Mouse (Mus musculus): ENCODE data around the gene Fancd2. TPM values are rescaled to one million over a fixed set of nuclear protein-coding genes. Genes with fewer than 3 reads are reported as not detected.

Gene Fancd2
- polyA plus RNA-seq (2015; fragmentation: Nextera tagmentation; extraction: Ambion mirVana), result 7.5 and 8.4 TPM in 2 replicates

DNA sequence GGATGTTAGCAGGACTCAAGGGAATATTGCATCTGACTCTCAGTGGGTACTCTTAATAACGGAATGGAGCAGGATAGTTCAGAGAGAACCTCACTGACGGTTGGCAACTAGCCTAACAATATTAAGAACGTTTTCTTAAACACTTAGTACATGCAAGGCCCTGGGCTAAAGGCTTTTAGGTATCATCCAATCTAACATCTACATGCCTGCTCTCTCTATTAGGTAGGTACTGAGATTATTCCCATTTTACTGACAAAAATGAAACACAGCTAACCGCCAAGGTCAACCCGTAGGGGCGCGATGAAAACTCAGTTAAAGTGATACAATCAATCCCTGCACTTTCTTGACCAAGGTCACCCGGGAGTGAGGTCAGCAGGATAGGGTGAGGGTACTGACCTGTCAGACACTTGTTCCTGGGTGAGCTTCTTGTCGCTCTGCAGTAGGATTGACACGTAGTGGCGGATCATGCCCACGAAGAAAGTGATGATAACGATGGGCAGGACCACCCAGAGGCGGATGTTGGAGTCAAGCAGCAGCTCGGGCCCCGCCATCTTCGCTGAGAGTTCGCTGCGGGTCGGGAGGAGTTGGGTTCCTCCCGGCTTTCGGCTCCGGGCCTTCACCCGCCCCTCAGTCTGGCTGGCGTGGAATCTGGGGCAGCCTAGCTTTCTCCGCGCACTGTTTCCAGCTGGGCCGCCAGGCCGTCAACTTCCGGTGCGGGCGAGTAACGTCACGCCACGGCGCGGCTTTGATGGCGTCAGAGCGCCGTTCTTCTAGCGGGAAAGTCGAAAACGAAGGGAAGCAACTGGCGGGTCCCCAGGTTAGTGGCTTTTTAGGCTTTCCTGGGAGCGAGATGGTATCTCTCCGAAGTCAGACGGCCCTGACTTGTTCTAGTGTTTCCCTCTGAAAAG is at the start of gene Fancd2, which contains the start of gene Emc3:
TSS of gene Fancd2 (plus strand) at position 751 of the 908 bp plus-strand sequence.
TSS of gene Emc3 (minus strand) at position 721 of the 908 bp plus-strand sequence.
- Histone ChIP-seq H3K27ac (replicated peaks) (peak within 1 kb of the TSS; percentile 83), H3K4me1 (replicated peaks) (peaks cover 25% of the 10 kb centered on the region), H3K9ac (peak within 1 kb of the TSS; percentile 75), H3K4me3 (replicated peaks) (peak within 1 kb of the TSS; percentile 90), H3K4me2 (peak within 1 kb of the TSS; percentile 77), H3K9me3 (replicated peaks) (no peaks in the 10 kb centered on the region), H3K27me3 (no peaks in the 10 kb centered on the region), H3K36me3 (replicated peaks) (peaks cover 21% of the 10 kb centered on the region)
- ATAC-seq (ENCODE audit: insufficient read depth), result peak; percentile 88
- under 1% methylated on average over 47 of the region's 47 CpGs for WGBS (ENCODE audit: insufficient replicate concordance)

DNA sequence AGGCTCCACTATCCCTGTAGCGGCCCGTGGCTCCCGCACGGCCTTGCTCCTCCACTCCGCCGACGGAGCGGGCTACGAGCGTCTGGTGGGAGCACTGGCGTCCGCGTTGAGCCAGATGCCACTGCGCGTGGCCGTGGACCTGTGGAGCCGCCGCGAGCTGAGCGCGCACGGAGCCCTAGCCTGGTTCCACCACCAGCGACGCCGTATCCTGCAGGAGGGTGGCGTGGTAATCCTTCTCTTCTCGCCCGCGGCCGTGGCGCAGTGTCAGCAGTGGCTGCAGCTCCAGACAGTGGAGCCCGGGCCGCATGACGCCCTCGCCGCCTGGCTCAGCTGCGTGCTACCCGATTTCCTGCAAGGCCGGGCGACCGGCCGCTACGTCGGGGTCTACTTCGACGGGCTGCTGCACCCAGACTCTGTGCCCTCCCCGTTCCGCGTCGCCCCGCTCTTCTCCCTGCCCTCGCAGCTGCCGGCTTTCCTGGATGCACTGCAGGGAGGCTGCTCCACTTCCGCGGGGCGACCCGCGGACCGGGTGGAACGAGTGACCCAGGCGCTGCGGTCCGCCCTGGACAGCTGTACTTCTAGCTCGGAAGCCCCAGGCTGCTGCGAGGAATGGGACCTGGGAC is 48.9 kb upstream of the Fancd2 start:
- H3K9me3 ChIP-seq (replicated peaks), result no peaks in the 10 kb centered on the region
- WGBS (ENCODE audit: insufficient replicate concordance), result under 1% methylated on average over 65 of the region's 65 CpGs
- peak; percentile 47 for ATAC-seq (ENCODE audit: insufficient read depth)
- H3K36me3 ChIP-seq (replicated peaks), result no peaks in the 10 kb centered on the region
- H3K27me3 ChIP-seq, result peaks cover 39% of the 10 kb centered on the region
- peak overlapping the region; percentile 99 for H3K4me2 ChIP-seq
- peak overlapping the region; percentile 73 for H3K4me3 ChIP-seq (replicated peaks)
- H3K9ac ChIP-seq, result peak overlapping the region; percentile 61
- H3K27ac ChIP-seq (replicated peaks), result peak overlapping the region; percentile 69
- H3K4me1 ChIP-seq (replicated peaks), result peaks cover 38% of the 10 kb centered on the region

- no peaks in the 10 kb centered on the region for H3K36me3 ChIP-seq (replicated peaks)
- peaks cover 39% of the 10 kb centered on the region for H3K27me3 ChIP-seq
- no peaks in the 10 kb centered on the region for H3K9me3 ChIP-seq (replicated peaks)
- peak; percentile 97 for ATAC-seq (ENCODE audit: insufficient read depth)
- H3K9ac ChIP-seq, result peak within 1 kb of the TSS; percentile 70
- WGBS (ENCODE audit: insufficient replicate concordance), result 0% methylated on average over 26 of the region's 26 CpGs
- peak within 1 kb of the TSS; percentile 73 for H3K4me3 ChIP-seq (replicated peaks)
- H3K4me1 ChIP-seq (replicated peaks), result peaks cover 41% of the 10 kb centered on the region
- peak within 1 kb of the TSS; percentile 69 for H3K27ac ChIP-seq (replicated peaks)
- H3K4me2 ChIP-seq, result peak within 1 kb of the TSS; percentile 99
Measured at GRCm38 (mm10) chr6:113483100-113483615, 48.3 kb upstream of the Fancd2 start, which contains the start of gene Creld1. TSS of gene Creld1 (plus strand) at chr6:113483297.

DNA sequence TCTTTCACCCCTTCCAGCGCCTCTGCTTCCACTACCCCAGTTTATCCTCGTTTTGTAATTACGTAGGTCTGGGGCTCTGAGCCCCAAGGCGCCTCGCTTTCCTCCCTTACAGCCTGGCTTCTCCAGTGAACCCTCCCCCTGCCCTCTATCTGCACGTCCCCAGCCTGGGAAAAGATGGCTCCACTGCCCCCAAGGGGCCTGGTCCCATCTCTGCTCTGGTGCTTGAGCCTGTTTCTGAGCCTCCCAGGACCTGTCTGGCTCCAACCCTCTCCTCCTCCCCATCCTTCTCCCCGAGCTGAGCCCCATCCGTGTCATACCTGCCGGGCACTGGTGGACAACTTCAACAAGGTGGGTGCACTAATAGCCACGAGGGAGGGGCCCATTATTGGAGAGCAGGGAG is 47.8 kb upstream of the Fancd2 start:
- H3K27me3 ChIP-seq, result peaks cover 38% of the 10 kb centered on the region
- no peaks in the 10 kb centered on the region for H3K9me3 ChIP-seq (replicated peaks)
- ATAC-seq (ENCODE audit: insufficient read depth), result no peak
- H3K4me1 ChIP-seq (replicated peaks), result peaks cover 41% of the 10 kb centered on the region
- peak overlapping the region; percentile 70 for H3K9ac ChIP-seq
- H3K4me2 ChIP-seq, result peak overlapping the region; percentile 99
- H3K4me3 ChIP-seq (replicated peaks), result peak overlapping the region; percentile 73
- 10% methylated on average over 10 of the region's 10 CpGs for WGBS (ENCODE audit: insufficient replicate concordance)
- H3K36me3 ChIP-seq (replicated peaks), result no peaks in the 10 kb centered on the region
- H3K27ac ChIP-seq (replicated peaks), result peak overlapping the region; percentile 68

- no peak overlapping the region for H3K27ac ChIP-seq (replicated peaks)
- no peaks in the 10 kb centered on the region for H3K9me3 ChIP-seq (replicated peaks)
- no peak for ATAC-seq (ENCODE audit: insufficient read depth)
- H3K4me1 ChIP-seq (replicated peaks), result peaks cover 36% of the 10 kb centered on the region
- H3K27me3 ChIP-seq, result peaks cover 7% of the 10 kb centered on the region
- H3K36me3 ChIP-seq (replicated peaks), result no peaks in the 10 kb centered on the region
- H3K4me3 ChIP-seq (replicated peaks), result no peak overlapping the region
- H3K9ac ChIP-seq, result no peak overlapping the region
- no peak overlapping the region for H3K4me2 ChIP-seq
- WGBS (ENCODE audit: insufficient replicate concordance), result 41% methylated on average over 7 of the region's 7 CpGs
Measured at GRCm38 (mm10) chr6:113487125-113487576, 44.3 kb upstream of the Fancd2 start.

DNA sequence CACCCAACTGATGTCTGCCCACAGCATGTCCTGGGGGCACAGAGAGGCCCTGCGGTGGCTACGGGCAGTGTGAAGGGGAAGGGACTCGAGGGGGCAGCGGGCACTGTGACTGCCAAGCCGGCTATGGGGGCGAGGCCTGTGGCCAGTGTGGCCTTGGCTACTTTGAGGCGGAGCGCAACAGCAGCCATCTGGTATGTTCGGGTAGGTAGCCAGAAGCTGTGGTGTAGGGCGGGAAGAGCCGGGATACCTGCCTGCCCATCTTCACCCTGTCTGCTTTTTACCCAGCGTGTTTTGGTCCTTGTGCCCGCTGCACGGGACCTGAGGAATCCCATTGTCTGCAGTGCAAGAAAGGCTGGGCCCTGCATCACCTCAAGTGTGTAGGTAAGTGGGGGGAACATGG is 42.1 kb upstream of the Fancd2 start:
- Histone ChIP-seq H3K36me3 (replicated peaks) (no peaks in the 10 kb centered on the region), H3K27ac (replicated peaks) (no peak overlapping the region), H3K9me3 (replicated peaks) (no peaks in the 10 kb centered on the region), H3K4me3 (replicated peaks) (no peak overlapping the region), H3K27me3 (peaks cover 3% of the 10 kb centered on the region), H3K9ac (no peak overlapping the region), H3K4me2 (no peak overlapping the region), H3K4me1 (replicated peaks) (peaks cover 26% of the 10 kb centered on the region)
- ATAC-seq (ENCODE audit: insufficient read depth), result no peak
- WGBS (ENCODE audit: insufficient replicate concordance), result 78% methylated on average over 14 of the region's 14 CpGs

DNA sequence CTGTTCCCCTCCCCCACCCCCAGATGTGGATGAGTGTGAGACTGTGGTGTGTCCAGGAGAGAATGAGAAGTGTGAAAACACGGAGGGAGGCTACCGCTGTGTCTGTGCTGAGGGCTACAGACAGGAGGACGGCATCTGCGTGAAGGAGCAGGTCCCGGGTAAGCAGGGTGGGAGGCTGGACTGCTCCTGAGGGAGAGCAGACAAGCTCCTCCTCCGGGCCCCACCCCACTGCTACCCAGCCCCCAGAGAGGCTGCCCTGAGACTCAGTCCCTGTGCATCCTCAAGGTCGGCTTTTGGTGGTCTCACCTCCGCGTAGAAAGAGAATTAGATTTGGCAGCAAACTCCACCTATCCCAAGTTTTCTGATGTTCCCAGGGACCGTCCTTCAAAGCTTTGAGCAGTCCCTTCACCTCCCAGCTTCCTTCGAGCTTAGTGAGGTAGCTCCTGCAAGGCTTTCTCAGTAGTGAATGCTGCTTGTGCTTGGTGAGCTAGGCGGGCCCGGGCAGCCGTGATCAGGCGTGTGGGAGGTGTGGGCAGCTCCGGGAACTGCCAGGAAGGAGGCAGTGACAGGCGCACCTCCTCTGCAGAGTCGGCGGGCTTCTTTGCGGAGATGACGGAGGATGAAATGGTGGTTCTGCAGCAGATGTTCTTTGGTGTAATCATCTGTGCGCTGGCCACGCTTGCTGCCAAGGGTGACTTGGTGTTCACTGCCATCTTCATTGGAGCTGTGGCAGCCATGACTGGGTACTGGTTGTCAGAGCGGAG is 39.2 kb upstream of the Fancd2 start:
- H3K27me3 ChIP-seq, result peaks cover 32% of the 10 kb centered on the region
- WGBS (ENCODE audit: insufficient replicate concordance), result 77% methylated on average over 24 of the region's 24 CpGs
- no peak overlapping the region for H3K27ac ChIP-seq (replicated peaks)

GRCm38 (mm10) chr6:113494258-113494788 is 37.2 kb upstream of the Fancd2 start:
- under 1% methylated on average over 54 of the region's 54 CpGs for WGBS (ENCODE audit: insufficient replicate concordance)
- Histone ChIP-seq H3K4me3 (replicated peaks) (peak overlapping the region; percentile 53), H3K4me1 (replicated peaks) (peaks cover 19% of the 10 kb centered on the region), H3K9me3 (replicated peaks) (no peaks in the 10 kb centered on the region), H3K27me3 (peaks cover 49% of the 10 kb centered on the region), H3K4me2 (peak overlapping the region; percentile 80), H3K27ac (replicated peaks) (peak overlapping the region; percentile 38; the same call in 1 of the 2 replicates), H3K36me3 (replicated peaks) (no peaks in the 10 kb centered on the region), H3K9ac (peak overlapping the region; percentile 38; the same call in 1 of the 2 replicates)
- peak; percentile 74 for ATAC-seq (ENCODE audit: insufficient read depth)

More for the DNA sequence above, 39.2 kb upstream of the Fancd2 start:
- H3K9ac ChIP-seq, result no peak overlapping the region
- no peaks in the 10 kb centered on the region for H3K36me3 ChIP-seq (replicated peaks)
- no peak overlapping the region for H3K4me3 ChIP-seq (replicated peaks)
- H3K4me2 ChIP-seq, result no peak overlapping the region
- H3K9me3 ChIP-seq (replicated peaks), result no peaks in the 10 kb centered on the region
- ATAC-seq (ENCODE audit: insufficient read depth), result no peak
- H3K4me1 ChIP-seq (replicated peaks), result peaks cover 26% of the 10 kb centered on the region

DNA sequence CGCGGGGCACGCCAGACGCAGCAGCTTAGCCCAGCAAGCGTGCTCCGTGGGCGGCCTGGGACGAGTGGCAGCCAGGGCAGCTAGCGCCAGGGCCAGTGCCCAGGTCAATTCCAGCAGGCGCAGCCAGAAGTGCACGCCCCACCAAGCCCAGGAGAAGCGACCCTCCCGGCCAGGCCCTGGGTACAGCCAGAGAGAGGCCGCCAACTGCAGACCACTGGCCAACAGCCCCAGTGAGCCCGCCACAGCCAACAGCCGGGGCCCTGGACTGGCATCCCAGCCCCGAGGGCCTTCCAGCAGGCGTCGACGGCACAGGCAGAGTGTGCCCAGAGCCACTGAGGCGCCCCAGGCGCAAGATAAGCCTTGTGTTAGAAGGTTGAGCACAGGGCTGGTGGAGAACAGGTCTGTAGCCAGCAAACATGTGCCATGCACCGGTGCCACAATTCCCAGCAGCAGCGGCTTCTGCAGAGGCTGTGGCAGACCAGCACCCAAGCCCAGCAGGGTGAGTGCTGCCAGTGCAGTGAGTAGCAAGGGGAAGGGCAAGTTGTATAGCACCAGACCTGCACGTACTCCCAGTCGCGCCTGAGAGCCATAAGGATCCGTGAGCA is 36.3 kb upstream of the Fancd2 start:
- H3K4me3 ChIP-seq (replicated peaks), result peak overlapping the region; percentile 53
- WGBS (ENCODE audit: insufficient replicate concordance), result 37% methylated on average over 28 of the region's 28 CpGs
- H3K4me1 ChIP-seq (replicated peaks), result peaks cover 19% of the 10 kb centered on the region
- no peaks in the 10 kb centered on the region for H3K36me3 ChIP-seq (replicated peaks)
- H3K4me2 ChIP-seq, result peak overlapping the region; percentile 80
- no peak overlapping the region; the same call in 1 of the 2 replicates for H3K9ac ChIP-seq
- no peak for ATAC-seq (ENCODE audit: insufficient read depth)
- no peak overlapping the region for H3K27ac ChIP-seq (replicated peaks)
- peaks cover 57% of the 10 kb centered on the region for H3K27me3 ChIP-seq
- H3K9me3 ChIP-seq (replicated peaks), result no peaks in the 10 kb centered on the region

- H3K27me3 ChIP-seq, result peaks cover 84% of the 10 kb centered on the region
- no peak overlapping the region for H3K9ac ChIP-seq
- no peak overlapping the region for H3K4me3 ChIP-seq (replicated peaks)
- H3K27ac ChIP-seq (replicated peaks), result no peak overlapping the region
- no peak overlapping the region for H3K4me2 ChIP-seq
- ATAC-seq (ENCODE audit: insufficient read depth), result no peak
- H3K4me1 ChIP-seq (replicated peaks), result peaks cover 12% of the 10 kb centered on the region
- WGBS (ENCODE audit: insufficient replicate concordance), result 29% methylated on average over 6 of the region's 6 CpGs
- no peaks in the 10 kb centered on the region for H3K36me3 ChIP-seq (replicated peaks)
- H3K9me3 ChIP-seq (replicated peaks), result no peaks in the 10 kb centered on the region
Measured at GRCm38 (mm10) chr6:113499346-113499745, 32.1 kb upstream of the Fancd2 start.
